Mouse (Mus musculus) cerebellum, postnatal 4 days (tissue): ENCODE measurements at regions not wholly inside any gene's neighbourhood (a gene's known extent, or its start where the extent isn't known, plus 50 kb on each side); places are given as distances from the start of the nearest gene placed in this dataset.

Experiments
- DNase-seq, 2 experiments: peaks; one replicate each; pipeline ENCODE4 v3.0.0; 2022; ENCODE audit warnings: low spot score in 2 of 2, mixed read lengths in 1 of 2

DNA sequence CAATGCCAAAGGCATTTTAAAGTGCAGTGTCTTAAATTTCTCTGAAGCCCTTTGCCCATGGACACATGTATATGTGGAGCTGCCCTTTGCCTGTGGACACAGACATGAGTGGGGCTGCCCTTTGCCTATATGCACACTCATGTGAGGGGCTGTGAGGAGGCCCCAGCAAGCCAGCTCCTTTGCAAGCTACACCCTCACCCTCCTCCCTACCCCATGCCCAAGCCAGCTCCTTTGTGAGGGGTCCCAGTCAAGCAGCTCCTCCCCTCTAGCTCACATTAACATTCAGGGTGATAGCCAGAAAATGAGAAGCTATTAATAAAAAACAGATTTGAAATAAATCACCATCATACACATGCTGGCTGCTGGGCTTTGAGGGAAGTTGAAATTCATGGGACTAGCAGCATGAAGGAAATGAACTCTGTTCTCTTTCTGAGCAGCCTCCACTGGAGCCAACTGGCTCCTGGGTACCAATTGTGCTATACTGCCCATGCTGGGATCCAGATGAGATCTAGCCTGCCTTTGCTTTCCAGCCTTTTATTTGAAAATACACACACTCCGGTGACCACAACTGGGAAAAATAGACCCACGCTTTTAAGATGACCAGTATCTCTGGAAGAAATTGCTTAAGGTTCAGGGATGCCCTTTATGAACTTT is 151.4 kb downstream of the Abcc12 start:
- DNase-seq: no peak

DNA sequence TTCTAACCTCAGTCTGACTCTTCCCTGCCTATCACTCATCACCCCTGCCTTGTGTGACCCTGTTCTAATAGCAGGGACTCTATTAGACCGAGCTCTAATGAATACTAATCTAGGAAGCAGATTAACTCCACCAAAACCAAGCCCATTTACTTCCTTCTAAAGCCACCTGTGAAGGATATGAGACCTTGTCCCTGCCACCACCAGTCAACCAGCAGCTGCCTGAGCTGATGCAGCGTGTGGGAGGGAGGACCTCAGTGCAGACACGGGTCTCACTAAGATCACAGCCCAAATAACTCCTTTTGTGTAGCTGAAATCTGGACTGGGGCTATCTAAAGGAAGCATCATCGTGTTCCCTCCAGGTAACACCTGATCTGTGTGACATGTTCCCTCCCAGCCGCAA is 152.4 kb downstream of the Abcc12 start:
- DNase-seq: no peak

DNA sequence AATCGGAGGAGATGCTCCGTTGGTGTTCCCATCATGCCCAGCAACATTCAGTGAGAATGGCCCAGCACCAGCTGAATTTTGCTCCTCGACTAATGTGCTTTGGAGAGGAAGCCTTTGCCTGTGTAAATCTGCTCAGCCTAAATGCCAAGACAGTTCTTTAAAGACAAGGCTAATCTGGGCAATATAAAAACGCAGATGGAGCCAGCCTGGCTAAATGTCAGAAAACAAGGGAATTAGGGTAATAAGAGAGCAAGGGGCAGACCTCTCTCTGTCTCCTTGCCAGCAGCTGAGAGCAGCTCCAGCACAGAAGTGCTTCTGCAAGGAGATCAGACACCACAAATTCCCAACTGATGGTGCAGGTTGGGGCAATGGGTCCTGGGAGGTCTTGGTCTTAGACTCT is 154.4 kb downstream of the Abcc12 start:
- DNase-seq: no peak

DNA sequence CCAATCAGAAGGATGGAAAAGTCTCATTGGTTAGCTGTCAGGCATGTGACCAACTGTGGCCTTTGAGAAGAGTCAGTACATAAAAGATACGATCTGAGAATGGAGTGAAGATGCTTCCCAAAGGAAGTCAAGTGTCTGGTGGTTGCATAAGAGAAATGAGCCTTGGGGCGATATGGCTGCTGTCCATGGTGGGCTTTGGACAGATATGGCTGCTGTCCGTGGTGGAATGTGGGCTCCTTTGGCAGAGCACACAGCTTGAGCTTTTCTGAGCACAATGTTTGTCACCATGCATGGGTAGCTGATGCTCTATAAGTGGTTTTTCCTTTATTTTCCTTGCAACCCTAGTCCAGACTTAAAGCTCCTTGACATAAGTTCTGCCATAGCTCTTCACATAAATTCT is 155.1 kb downstream of the Abcc12 start:
- no peak for DNase-seq

DNA sequence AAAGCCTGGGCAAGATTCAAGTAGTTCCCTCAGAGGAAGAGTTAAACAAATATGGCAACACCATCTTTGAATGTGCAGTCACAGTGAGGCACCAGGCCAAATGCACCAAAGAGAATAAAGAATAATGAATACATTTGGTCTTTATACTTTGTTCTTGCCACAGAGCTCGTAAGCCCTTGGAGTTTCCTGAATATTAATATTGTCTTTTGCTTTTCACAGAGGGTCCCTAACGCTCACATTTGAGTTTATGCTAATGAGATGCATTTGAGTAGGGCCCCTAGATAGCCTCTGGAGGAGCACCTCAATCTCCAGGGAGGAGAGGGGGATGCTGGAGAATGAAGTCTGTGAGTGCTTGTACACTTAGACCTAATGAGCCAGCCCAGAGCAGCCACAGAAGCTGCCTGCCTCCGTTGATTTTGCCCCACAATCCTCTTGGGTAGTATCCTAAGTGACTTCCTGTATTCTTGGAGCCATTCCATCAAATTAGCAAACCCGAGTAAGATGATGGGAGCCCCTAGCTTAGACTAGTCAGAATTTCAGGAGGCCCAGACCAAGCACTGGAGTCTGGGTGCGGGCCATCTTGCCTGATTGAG is 161.3 kb downstream of the Abcc12 start:
- no peak for DNase-seq

DNA sequence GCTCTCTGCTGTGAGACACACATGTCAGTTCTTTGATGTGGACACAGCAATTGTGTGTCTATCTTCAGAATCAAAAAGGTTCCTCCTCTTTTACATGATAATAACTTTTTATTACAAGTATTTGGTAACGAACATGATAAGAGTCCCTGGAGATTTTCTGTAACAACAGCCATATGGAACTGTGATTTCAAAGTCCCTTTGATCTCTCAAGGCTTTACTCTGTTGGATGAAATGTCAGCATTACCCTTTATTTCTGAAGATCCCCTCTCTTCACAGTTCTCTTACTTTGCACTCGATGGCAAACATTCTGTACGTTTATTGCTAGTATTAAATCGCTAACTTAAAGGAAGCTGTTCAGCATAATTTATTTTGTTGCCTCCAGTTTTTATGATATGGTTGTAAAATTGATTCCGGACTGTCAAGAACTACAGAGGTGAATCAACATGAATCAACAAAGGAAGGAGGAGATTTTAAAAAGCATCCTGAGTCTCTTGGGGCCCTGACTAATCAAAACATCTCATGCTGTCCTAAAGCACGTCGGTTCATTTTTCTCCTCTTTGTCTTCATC is 162.0 kb downstream of the Abcc12 start:
- no peak for DNase-seq

DNA sequence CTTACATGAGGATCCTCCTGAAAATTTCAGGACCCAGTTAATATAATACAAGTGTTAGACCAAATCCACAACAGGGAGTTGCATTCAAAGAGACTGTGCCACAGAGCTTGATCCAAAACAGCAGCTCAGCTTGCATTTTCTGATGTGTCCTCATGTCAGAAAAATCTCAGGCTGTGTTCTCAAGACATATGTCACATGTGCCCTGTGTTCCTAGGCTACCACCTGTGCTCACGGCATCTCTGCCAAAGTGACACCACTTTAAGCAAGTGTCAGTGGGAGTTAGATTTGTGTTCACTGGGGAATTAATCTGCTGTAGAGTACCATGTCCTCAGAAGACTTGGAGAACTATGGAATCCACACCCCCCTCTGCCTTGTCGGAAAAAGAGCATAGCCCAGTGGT is 165.3 kb downstream of the Abcc12 start:
- no peak for DNase-seq

DNA sequence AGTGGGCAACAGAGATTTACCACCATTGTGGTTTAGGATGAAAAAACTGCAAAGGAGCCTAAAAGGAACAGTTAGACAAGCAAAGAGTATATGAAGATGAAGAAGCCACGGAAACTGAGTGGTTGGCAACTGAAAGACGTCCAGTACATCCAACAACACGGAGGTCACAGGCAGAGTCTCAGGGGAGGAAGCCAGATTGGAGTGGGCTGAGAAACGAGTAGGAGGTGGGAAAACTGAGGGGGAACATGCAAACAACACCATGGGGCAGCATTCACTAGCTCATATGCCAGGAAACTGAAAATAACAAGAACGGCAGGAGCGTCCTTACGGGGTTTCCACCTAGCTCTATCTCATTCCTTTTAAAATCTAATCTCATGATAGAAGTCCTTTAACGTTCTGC is 169.3 kb downstream of the Abcc12 start:
- no peak for DNase-seq

DNA sequence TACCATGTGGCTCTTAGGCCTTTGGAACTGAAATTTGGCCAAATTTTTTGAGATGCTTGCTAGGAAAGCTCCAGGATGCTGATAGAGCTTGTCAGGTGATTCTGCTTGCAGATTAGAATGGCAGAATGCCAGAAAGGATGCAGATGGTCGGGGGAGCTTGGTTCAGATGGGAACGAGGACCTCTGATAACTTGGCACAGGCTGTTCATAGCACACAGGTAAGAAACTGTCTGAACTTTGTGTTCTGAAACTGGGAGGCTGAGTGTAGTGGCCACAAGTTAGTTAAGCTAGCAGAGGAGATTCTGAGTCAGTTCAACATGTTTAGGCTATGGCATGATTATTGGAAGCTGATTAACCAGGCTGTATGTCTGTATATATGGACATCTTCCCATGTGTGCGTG is 174.3 kb downstream of the Abcc12 start:
- no peak for DNase-seq

DNA sequence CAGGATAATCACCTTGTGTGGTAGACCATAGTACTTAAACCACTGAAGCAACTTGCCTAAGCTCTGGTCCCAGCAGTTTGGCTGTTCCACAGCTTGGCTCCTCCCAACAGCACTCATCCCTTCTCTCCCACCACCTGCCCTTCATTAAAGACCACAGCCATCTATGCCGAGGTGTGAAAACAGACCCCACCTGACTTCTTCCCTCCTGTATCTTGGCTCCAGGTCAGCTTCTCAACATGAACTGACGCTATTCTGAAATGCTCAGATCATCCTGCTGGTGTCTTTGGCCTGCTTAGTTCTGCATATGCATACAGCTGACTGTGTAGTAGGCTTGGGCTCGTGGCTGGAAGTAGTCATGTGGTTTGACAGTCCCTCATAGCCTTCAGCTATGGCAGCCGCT is 177.1 kb downstream of the Abcc12 start:
- DNase-seq: peak in 1 of 2 experiments; percentile 31

DNA sequence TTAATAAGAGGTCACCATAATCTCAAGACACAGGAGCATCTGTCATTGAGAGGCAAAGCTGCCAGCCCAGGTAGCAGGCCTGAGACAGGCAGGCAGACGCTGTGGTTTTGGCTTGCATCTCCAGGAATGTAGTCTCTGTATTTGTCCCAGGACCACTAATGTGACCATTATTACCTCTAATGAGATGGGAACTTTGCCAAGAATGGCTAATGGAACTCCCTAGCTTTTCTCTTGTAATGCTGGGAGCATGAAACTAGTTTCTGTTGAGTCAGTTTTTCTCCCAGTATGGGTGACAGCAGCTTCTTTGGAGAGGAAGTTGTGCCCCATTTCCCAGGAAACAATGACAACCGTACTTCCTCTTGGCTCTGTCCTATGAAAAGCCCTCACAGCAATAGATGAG is 178.5 kb downstream of the Abcc12 start:
- no peak for DNase-seq

DNA sequence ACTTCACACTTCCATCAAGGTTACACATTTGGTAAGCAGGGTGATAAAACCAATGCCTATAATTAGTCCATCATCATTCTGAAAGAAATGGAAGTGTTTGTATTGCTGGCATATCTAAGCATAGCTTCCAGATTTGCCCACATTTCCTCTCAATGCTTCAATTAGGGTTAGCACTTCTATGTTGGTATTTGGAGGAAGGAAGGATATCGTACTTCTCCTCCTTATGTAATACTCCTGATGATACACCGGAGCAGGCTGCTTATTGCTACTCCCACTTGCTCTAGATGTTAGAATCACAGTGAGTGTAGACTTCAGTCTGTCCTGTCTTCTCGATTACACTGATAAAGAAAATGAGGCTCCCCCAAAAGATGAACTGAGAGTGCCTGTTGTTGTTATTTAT is 185.4 kb downstream of the Abcc12 start:
- DNase-seq: no peak

DNA sequence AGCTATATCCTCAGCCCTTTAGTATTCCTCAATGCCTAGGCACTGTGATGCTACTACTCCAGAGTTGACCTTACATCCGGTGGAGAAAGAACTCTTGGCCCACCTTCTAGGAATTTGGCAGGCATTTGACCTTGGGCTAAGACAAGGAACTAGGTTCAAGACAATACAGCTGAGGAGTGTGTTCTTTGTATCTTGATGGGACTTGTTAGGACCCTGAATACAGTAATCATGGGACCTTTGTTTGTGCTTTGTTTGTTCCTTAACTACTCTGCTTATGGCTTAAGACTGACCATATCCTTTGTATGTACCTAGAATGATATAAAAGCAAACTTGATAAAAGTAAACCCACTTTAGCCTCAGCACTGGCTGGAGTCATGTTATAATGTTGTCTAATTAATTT is 186.7 kb downstream of the Abcc12 start:
- no peak for DNase-seq

DNA sequence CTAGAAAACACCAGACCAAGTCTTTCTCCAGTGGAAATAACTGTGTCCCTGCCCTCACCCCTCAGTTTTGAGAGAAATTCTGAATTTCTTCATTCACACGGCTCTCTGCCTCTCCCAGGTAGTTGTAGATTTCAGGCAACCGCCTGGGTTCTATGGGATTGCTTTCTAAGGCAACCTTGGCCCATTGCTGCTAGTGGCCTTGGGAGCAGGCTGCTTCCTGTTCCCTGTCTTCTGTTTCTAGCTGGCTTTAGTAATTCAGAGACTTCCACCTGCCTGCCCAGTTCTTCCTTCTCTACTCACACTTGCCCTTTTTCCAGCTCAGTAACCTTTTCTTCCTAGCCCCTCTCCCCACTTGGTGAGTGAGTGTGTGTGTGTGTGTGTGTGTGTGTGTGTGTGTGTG is 187.1 kb downstream of the Abcc12 start:
- no peak for DNase-seq

DNA sequence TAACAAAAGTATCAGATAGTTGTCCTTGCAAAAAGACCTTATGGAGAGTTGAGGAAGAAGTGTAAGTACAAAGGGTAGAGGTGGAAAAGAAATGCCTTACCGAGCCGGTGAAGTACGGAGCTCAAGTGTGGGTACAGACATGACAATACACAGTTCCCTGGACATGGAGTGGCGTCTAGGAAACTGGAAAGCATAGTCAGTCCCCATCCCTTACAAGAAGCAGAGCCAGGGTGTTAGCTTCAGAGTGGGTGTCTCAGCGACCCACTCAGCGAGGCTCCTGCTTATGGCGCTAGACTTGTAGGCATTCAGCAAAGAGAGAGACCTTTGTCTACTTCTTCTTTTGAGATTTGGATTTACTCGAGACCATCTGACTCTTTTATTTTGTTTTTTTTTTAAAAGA is 189.8 kb downstream of the Abcc12 start:
- no peak for DNase-seq

DNA sequence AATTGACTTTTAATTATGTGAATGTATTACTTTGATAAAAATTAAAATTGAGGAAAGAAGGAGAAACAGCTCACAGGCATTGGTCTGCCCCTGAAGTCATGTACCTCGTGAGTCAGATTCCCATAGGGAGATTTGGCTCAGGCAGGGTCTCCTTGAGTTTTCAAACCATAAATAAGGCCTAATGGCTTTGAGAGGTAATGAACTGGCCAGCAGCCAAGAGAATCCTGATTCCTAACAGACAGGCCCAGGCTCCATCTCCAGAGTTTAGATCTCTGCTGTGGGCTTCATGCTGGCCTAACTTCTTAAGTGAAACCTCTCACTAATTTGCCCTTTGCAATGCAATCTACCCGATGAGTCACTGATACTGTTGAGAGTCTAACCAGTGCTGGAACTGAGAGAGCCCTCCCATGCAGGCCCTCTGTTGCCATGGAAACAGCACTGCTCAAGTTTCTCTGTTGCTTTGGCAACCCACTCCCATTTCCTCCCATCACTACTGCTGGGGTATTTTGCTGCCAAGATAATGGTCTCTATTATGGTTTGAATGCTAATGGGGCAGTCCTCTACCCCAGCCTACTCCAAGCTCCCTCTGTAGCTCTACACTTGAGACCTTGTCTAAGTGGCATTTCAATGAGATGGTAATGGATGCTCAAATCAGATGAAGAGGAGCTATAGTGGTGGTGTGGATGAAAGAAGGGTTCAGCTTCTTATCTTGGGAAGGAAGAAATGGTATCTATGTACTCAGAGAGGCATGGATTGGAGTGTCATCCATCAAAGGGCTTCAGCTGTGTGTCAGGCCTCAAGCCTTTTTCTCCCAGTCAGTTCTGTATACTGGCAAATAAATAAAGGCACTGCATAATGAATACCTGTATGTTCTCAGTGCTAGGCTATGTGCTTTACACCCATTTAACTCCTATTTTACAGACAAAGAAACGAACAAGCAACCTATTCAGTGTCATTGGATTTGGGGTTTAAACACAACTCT is 190.5 kb downstream of the Abcc12 start:
- peak in 1 of 2 experiments; percentile 63 for DNase-seq

DNA sequence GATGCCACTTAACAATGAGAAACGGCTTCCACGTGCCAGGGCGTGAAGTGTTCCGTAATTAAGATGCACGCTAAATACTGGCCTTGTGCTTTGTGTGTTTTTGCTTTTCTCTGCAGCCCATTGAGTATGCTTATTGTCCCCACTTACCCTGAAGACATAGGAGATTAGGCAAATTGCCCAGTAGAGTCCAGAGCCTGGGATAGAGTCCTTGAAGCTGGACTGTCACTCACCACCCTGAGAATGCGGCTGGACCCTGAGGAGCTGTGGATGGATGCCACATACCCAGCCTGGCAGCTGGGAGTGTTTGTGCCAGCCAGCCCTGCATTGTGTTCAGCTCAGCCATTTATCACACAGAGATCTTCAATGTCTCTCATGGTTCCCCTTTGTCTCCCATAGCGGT is 195.2 kb downstream of the Abcc12 start:
- DNase-seq: peak in 1 of 2 experiments; percentile 60

DNA sequence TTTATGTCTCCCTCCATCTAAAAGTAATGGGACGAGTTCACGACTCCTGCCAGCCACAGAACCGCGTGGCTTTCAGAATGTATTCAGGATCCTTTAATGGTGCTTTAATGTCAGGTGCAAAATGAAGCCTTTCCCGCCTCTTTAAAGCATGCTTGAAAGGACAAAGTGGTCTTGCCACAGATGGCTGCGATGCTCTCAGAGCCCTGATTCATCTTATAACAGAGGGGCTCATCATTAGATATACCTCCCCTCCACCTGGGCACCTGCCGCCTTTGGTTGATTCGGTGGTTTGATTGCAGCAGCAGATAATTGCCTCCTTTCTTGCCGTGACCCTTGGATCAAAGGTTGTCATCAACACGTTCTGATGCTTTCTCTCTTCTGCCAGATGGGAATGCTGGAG is 198.5 kb downstream of the Abcc12 start:
- DNase-seq: no peak

DNA sequence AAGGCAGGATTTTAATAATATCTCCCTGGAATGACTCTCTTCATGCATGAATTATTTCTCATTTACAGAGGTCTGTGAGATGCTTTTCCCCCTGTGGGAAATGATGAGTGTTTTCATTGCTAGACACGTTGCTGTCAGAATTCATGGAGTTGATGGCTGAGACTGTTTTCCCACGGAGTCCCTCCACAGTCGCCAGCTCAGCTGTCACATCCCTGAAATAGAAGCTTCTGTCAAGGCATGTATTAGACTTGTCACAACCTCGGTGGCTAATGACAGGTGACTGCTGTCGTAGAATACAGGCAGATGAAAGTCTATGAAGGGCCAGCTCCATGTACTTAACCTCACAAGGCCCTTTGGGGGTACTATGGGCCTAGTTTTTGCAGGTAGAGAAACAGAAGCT is 212.4 kb downstream of the Abcc12 start:
- DNase-seq: no peak

DNA sequence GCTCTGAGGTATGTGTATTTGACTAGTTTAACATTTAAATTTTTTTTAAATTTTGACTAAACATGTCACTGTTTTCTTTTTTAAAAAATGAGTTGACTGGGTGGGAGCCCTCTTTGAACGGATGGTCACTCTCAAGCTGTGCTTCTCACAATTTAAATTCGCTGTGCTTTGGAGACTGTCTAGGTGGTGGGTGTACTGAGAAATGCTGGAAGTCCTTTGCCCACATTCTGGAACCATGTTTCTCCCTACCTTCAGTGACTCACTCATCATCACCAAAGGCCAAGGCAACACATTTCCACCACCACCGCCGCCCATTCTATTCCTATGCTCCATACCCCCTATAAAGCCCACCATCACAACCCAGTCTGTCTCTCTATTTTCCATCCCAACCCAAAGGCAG is 213.8 kb downstream of the Abcc12 start:
- DNase-seq: no peak

DNA sequence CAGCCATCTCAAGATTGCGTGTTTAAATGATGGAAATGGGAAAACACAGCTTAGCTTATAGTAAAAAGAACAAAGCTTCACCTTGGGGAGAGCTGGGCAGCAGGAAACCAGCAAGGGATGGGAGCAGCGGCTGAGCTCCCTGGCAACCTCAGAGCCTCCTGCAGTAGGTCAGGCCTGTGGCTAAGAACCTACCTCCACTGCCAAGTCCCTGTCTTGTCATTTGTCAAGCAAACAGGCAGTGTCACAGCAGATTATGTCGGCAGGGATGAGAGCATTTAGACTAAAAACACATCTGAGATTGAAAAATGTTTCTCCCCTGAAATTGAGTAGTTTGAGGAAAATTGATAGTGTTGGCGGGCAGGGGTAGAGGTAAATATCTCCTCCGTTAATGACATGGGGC is 214.8 kb downstream of the Abcc12 start:
- no peak for DNase-seq

DNA sequence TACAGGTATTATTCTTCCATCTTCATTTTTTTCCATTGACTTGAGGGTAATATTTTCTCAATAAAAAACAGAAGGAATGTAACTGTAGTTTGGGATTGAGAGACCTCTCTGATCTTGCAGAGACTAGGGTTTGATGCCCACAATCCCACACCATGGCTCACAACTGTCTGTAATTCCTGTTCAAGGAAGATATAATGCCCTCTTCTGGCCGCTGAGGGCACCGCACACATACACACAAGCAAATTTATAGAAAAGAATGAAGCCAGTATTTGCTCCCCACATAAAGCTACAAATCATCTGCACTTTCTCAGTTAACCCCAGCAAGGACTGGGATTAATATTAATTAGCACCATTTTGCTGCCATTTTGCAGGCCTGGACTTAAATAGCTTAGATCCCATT is 215.6 kb downstream of the Abcc12 start:
- DNase-seq: peak in 1 of 2 experiments; percentile 34
